Mouse (Mus musculus) stomach, adult 2 months (tissue): ENCODE data around the gene Zfhx3. TPM values are rescaled to one million over a fixed set of nuclear protein-coding genes. Genes with fewer than 3 reads are reported as not detected.

ENCODE experiments used
- polyA plus RNA-seq: library from polyadenylated mRNA; depleted of rRNA; stranded (reverse); fragments of >200 nt; gene quantifications from 2 replicates; pipeline ENCODE4 v1.2.3, GENCODE M21; 2012; rRNA removed

Zfhx3 gene
- 1.5 and 1.9 TPM in 2 replicates for polyA plus RNA-seq

GRCm38 (mm10) chr8:107941922-107942694 lies at the start of gene Zfhx3:
Gene Zfhx3, plus strand, starts transcription at chr8:107942644.

